Mouse (Mus musculus): ENCODE data around the gene Zfp706. TPM values are rescaled to one million over a fixed set of nuclear protein-coding genes. Genes with fewer than 3 reads are reported as not detected.

Gene Zfp706
- polyA plus RNA-seq, 1 experiment, result 184 TPM

DNA sequence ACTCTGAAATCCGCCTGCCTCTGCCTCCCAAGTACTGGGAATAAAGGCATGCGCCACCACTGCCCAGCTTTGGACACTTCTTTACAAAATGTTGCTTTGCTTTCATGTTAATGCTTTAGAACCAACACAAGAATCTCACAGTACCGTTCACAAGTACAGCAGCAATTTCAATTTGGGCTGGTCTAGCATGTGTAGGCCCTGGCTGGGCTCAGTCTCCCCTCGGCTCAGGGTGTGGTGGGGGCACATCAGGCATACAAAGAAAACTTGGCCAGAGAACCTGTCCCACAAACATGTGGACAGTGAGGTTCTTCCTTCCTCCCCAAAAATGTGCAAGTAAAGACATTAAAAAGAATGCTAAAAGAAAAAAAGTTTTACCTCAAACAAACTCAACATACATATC, 12.4 kb downstream of the Zfp706 start:
- H3K79me2 ChIP-seq (ENCODE audit: control insufficient read depth, insufficient read depth), result peaks cover 26% of the 10 kb centered on the region
- TF ChIP-seq FOSL1 (IDR thresholded peaks at IDR 0.05; ENCODE audit: insufficient read depth, low read length, poor library complexity, severe bottlenecking), result no peak
- TF ChIP-seq MYOD1 (IDR thresholded peaks at IDR 0.05; ENCODE audit: control insufficient read depth, insufficient read length, low read depth), result no peak
- no peak for TF ChIP-seq MAX (IDR thresholded peaks at IDR 0.05)
- no peak for TF ChIP-seq USF1 (IDR thresholded peaks at IDR 0.05; ENCODE audit: low read depth)
- TF ChIP-seq MYOG (IDR thresholded peaks at IDR 0.05; ENCODE audit: control insufficient read depth, extremely low read depth, insufficient read length), result no peak
- TF ChIP-seq CTCF (IDR thresholded peaks at IDR 0.05; ENCODE audit: control insufficient read depth, insufficient read depth, insufficient read length), result no peak
- no peak for TF ChIP-seq CEBPB (IDR thresholded peaks at IDR 0.05; ENCODE audit: low read depth)
- H3K4me3 ChIP-seq (ENCODE audit: insufficient read depth, poor library complexity, severe bottlenecking), result no peak overlapping the region
- H3ac ChIP-seq (ENCODE audit: control insufficient read depth, insufficient read length, low read depth), result no peak overlapping the region
- H3K27me3 ChIP-seq (ENCODE audit: control insufficient read depth, insufficient read depth, insufficient read length), result no peaks in the 10 kb centered on the region
- peaks cover 83% of the 10 kb centered on the region for H3K36me3 ChIP-seq (ENCODE audit: control insufficient read depth, insufficient read depth)
- peaks cover 17% of the 10 kb centered on the region for H3K79me3 ChIP-seq (ENCODE audit: low read depth)

DNA sequence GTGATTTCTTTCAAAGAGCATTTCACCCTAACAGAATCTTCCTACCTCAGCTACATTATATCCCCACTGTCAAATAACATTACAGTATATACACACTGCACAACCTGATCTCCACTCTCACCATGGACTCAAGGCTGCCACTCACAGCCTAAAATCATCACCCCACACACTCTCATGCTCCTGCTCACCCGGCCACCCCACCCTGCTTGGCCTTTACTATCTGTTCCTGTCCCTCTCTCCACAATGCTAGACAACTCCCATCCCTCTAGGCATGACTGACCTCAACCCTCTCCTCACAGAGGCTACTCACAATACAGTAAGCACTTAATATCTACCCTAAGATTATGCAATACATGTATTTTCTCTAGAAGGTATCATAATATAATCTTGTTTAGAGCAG, 12.9 kb downstream of the Zfp706 start:
- H3K4me3 ChIP-seq (ENCODE audit: insufficient read depth, poor library complexity, severe bottlenecking), result no peak overlapping the region
- H3K79me2 ChIP-seq (ENCODE audit: control insufficient read depth, insufficient read depth), result peaks cover 21% of the 10 kb centered on the region
- peaks cover 14% of the 10 kb centered on the region for H3K79me3 ChIP-seq (ENCODE audit: low read depth)
- TF ChIP-seq CTCF (IDR thresholded peaks at IDR 0.05; ENCODE audit: control insufficient read depth, insufficient read depth, insufficient read length), result no peak
- no peak for TF ChIP-seq CEBPB (IDR thresholded peaks at IDR 0.05; ENCODE audit: low read depth)
- TF ChIP-seq MYOG (IDR thresholded peaks at IDR 0.05; ENCODE audit: control insufficient read depth, extremely low read depth, insufficient read length), result no peak
- TF ChIP-seq MAX (IDR thresholded peaks at IDR 0.05), result no peak
- no peak for TF ChIP-seq FOSL1 (IDR thresholded peaks at IDR 0.05; ENCODE audit: insufficient read depth, low read length, poor library complexity, severe bottlenecking)
- TF ChIP-seq MYOD1 (IDR thresholded peaks at IDR 0.05; ENCODE audit: control insufficient read depth, insufficient read length, low read depth), result no peak
- TF ChIP-seq USF1 (IDR thresholded peaks at IDR 0.05; ENCODE audit: low read depth), result no peak
- peaks cover 78% of the 10 kb centered on the region for H3K36me3 ChIP-seq (ENCODE audit: control insufficient read depth, insufficient read depth)
- no peaks in the 10 kb centered on the region for H3K27me3 ChIP-seq (ENCODE audit: control insufficient read depth, insufficient read depth, insufficient read length)
- H3ac ChIP-seq (ENCODE audit: control insufficient read depth, insufficient read length, low read depth), result no peak overlapping the region

DNA sequence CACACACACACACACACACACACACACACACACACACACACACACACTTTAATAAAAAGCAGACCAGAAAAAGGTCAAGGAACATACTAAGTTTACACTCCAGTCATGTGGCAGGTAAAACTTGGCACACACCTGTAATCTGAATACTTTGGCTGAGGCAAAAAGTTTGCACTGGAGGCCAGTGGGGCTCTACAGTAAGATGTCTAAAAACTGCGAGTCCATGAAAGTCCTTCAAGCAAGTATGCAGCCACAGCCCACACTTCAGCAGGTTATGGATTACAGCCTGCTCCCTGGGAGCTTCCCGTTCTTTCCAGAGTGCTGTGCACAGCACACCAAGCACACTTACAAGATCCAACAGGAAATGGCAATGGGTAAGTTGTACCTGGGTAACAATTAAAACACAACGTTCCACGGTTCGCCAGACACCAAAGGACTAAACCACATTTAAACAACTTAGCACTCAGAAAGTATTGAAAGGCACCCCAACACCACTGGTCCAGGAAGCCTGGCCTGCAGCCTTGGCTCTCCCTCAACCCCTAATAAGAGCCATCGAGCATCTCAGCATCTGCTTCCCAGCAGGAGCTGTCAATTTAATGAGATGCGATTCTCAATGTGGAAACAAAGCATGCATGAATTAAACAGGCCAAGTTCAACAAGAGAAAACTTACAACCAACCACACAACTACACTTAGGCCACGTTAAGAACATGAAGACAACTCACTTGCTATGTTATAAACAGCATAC, 14.0 kb downstream of the Zfp706 start:
- no peaks in the 10 kb centered on the region for H3K27me3 ChIP-seq (ENCODE audit: control insufficient read depth, insufficient read depth, insufficient read length)
- no peak overlapping the region for H3K4me3 ChIP-seq (ENCODE audit: insufficient read depth, poor library complexity, severe bottlenecking)
- peaks cover 68% of the 10 kb centered on the region for H3K36me3 ChIP-seq (ENCODE audit: control insufficient read depth, insufficient read depth)
- TF ChIP-seq MYOD1 (IDR thresholded peaks at IDR 0.05; ENCODE audit: control insufficient read depth, insufficient read length, low read depth), result no peak
- TF ChIP-seq CEBPB (IDR thresholded peaks at IDR 0.05; ENCODE audit: low read depth), result no peak
- no peak for TF ChIP-seq FOSL1 (IDR thresholded peaks at IDR 0.05; ENCODE audit: insufficient read depth, low read length, poor library complexity, severe bottlenecking)
- TF ChIP-seq USF1 (IDR thresholded peaks at IDR 0.05; ENCODE audit: low read depth), result no peak
- no peak for TF ChIP-seq MYOG (IDR thresholded peaks at IDR 0.05; ENCODE audit: control insufficient read depth, extremely low read depth, insufficient read length)
- no peak for TF ChIP-seq CTCF (IDR thresholded peaks at IDR 0.05; ENCODE audit: control insufficient read depth, insufficient read depth, insufficient read length)
- no peak for TF ChIP-seq MAX (IDR thresholded peaks at IDR 0.05)
- H3K79me2 ChIP-seq (ENCODE audit: control insufficient read depth, insufficient read depth), result peaks cover 11% of the 10 kb centered on the region
- H3K79me3 ChIP-seq (ENCODE audit: low read depth), result peaks cover 8% of the 10 kb centered on the region
- no peak overlapping the region for H3ac ChIP-seq (ENCODE audit: control insufficient read depth, insufficient read length, low read depth)

DNA sequence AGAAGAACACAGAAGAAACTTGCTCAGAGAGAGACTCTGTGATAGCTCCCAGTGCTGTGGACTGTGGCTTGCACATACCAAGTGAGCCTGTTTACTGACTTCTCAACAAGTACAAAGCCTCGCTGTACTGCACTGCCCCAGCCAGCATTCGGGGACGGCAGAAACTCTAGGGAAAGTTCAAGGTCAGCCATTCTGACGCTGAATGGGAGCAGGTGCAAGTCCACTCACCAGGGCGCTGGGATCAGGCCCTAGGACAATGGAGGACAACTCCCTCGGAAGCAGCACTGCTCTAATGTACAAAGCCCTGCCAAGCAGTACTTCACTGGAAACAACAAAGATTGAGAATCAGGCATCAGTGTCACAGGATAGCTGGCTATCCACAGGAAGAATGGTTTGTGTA, 16.2 kb downstream of the Zfp706 start:
- Histone ChIP-seq H3K36me3 (ENCODE audit: control insufficient read depth, insufficient read depth) (peaks cover 52% of the 10 kb centered on the region), H3K79me3 (ENCODE audit: low read depth) (no peaks in the 10 kb centered on the region), H3K27me3 (ENCODE audit: control insufficient read depth, insufficient read depth, insufficient read length) (no peaks in the 10 kb centered on the region), H3K4me3 (ENCODE audit: insufficient read depth, poor library complexity, severe bottlenecking) (no peak overlapping the region), H3ac (ENCODE audit: control insufficient read depth, insufficient read length, low read depth) (no peak overlapping the region), H3K79me2 (ENCODE audit: control insufficient read depth, insufficient read depth) (no peaks in the 10 kb centered on the region)
- TF ChIP-seq MAX (IDR thresholded peaks at IDR 0.05) (no peak), MYOG (IDR thresholded peaks at IDR 0.05; ENCODE audit: control insufficient read depth, extremely low read depth, insufficient read length) (no peak), USF1 (IDR thresholded peaks at IDR 0.05; ENCODE audit: low read depth) (no peak), CTCF (IDR thresholded peaks at IDR 0.05; ENCODE audit: control insufficient read depth, insufficient read depth, insufficient read length) (no peak), CEBPB (IDR thresholded peaks at IDR 0.05; ENCODE audit: low read depth) (no peak), FOSL1 (IDR thresholded peaks at IDR 0.05; ENCODE audit: insufficient read depth, low read length, poor library complexity, severe bottlenecking) (no peak), MYOD1 (IDR thresholded peaks at IDR 0.05; ENCODE audit: control insufficient read depth, insufficient read length, low read depth) (no peak)

DNA sequence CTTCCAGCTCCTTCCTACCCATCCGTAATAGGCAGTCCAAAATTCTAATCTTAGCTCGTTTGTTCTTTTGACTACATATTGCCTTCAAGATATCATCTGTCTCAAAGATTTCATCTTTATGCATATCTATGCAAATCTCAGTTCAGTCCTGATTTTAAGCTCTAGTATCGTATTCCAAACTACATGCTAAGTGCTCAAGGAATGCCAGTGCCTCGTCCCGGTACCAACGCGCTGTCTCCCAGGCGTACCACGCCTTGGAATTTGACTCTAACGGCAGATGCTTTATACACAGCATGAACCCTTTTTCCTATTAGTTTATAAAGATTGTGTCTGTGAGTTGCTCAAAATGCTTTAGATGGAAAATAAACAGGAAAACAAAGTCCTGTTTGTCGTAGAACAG, 17.7 kb downstream of the Zfp706 start:
- no peak overlapping the region for H3ac ChIP-seq (ENCODE audit: control insufficient read depth, insufficient read length, low read depth)
- TF ChIP-seq MYOG (IDR thresholded peaks at IDR 0.05; ENCODE audit: control insufficient read depth, extremely low read depth, insufficient read length) (no peak), MAX (IDR thresholded peaks at IDR 0.05) (no peak), CEBPB (IDR thresholded peaks at IDR 0.05; ENCODE audit: low read depth) (no peak), FOSL1 (IDR thresholded peaks at IDR 0.05; ENCODE audit: insufficient read depth, low read length, poor library complexity, severe bottlenecking) (no peak), MYOD1 (IDR thresholded peaks at IDR 0.05; ENCODE audit: control insufficient read depth, insufficient read length, low read depth) (no peak), USF1 (IDR thresholded peaks at IDR 0.05; ENCODE audit: low read depth) (no peak), CTCF (IDR thresholded peaks at IDR 0.05; ENCODE audit: control insufficient read depth, insufficient read depth, insufficient read length) (no peak)
- no peaks in the 10 kb centered on the region for H3K27me3 ChIP-seq (ENCODE audit: control insufficient read depth, insufficient read depth, insufficient read length)
- no peaks in the 10 kb centered on the region for H3K79me3 ChIP-seq (ENCODE audit: low read depth)
- no peaks in the 10 kb centered on the region for H3K79me2 ChIP-seq (ENCODE audit: control insufficient read depth, insufficient read depth)
- no peak overlapping the region for H3K4me3 ChIP-seq (ENCODE audit: insufficient read depth, poor library complexity, severe bottlenecking)
- H3K36me3 ChIP-seq (ENCODE audit: control insufficient read depth, insufficient read depth), result peaks cover 46% of the 10 kb centered on the region

All from C2C12 (cell line).